Mouse (Mus musculus): ENCODE results near the gene Mbnl1.

DNA sequence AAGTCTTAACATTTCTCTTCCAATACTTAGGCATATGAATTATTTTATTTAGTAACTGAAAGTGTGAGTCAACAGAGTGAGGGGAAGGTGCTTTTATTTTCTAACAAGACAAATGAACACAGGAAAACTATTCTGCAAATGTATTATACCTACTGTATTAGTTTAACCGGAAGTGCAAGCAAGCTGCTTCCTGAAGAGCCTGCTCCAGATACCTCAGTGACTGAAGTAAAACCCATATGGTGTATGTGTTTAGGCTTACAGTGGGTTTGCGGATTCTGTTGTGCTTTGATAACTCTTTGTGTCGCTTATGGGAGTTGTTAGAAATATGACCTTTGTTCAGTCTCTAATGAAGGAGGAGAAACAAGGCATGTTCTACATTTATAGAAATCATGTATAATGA, 46.7 kb downstream of the Mbnl1 start:
- no peak for TF ChIP-seq CTCF (IDR thresholded peaks at IDR 0.05)
- TF ChIP-seq EP300 (IDR thresholded peaks at IDR 0.05) = no peak
